Comparison of ENCODE assay signal across 7 mouse cellular contexts in the genomic region with DNA sequence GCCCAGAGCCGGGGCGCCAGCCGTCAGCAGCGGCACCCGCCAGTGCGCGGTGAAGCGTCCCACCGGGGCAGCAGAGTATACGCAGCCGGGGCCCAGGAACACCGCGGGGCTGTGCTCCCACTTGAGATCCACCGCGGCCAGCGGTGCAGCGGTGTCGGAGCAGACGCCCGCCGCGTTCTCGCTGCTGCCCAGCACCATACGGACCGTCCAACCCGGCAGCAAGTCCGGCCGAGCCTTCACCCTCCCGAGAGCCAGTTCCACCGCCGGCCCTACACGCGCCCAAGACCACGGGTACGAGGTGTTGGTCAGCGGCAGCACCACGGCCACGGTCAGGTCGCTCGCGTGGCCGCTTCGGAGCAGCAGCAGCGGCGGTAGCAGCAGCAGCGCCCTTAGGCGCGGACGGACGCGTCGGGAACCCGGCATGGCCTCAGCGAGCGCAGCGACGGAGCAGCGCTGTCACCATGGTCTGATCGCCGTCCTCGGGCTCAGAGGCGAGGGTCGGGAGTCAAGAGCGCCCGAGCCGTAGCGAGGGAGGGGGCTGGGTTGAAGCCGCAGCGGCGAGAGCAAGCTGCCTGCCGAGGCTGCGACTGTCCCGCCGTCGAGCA. TPM values are rescaled to one million over a fixed set of nuclear protein-coding genes. Genes with fewer than 3 reads are reported as not detected.
A peak's percentile ranks its signal among the peaks of the same experiment; 100 is the strongest.
DNase-seq lines count a peak whose midpoint lies in the region; ATAC-seq and TF ChIP-seq lines count a peak whose summit lies in the region.

No protein-coding gene starts in this region.

- peaks cover 21% of the 10 kb centered on the region for H3K4me1 ChIP-seq in E14TG2a.4 (replicated peaks; ENCODE audit: low read depth, low read length)
- H3K4me1 ChIP-seq in embryonic fibroblast, embryonic 13.5 days (ENCODE audit: control insufficient read depth, insufficient read depth, low read length): no peaks in the 10 kb centered on the region
- peaks cover 10% of the 10 kb centered on the region for H3K4me1 ChIP-seq in hindbrain, embryonic 16.5 days (ENCODE audit: control insufficient read depth, insufficient read depth, low read depth, low read length)
- H3K4me1 ChIP-seq in liver, postnatal 0 days (ENCODE audit: insufficient read depth): peaks cover 11% of the 10 kb centered on the region
- 0 out of 2 replicates have a peak, but pooled peaks cover 2% of the 10 kb centered on the region for H3K4me1 ChIP-seq in neural tube, embryonic 14.5 days (ENCODE audit: control insufficient read depth, insufficient read depth, low read length)

- no peak for TF ChIP-seq POLR2A in embryonic fibroblast, embryonic 13.5 days (IDR thresholded peaks at IDR 0.05; ENCODE audit: low read depth, low read length)

- peak; percentile 57 for ATAC-seq in hindbrain, embryonic 16.5 days
- peak; percentile 37 for ATAC-seq in liver, postnatal 0 days
- peak; percentile 59; the same call in 1 of the 2 replicates for ATAC-seq in neural tube, embryonic 14.5 days (ENCODE audit: low read depth)
- ATAC-seq in frontal cortex, adult (ENCODE audit: low TSS enrichment): no peak

- WGBS in hindbrain, embryonic 16.5 days: under 1% methylated on average over 75 of the region's 75 CpGs
- WGBS in liver, postnatal 0 days (ENCODE audit: insufficient replicate concordance): under 1% methylated on average over 75 of the region's 75 CpGs
- WGBS in neural tube, embryonic 14.5 days: under 1% methylated on average over 75 of the region's 75 CpGs

- peak overlapping the region; percentile 94 for H3K4me2 ChIP-seq in hindbrain, embryonic 16.5 days (ENCODE audit: low read length)
- H3K4me2 ChIP-seq in liver, postnatal 0 days (ENCODE audit: low read depth, low read length): peak overlapping the region; percentile 86
- H3K4me2 ChIP-seq in neural tube, embryonic 14.5 days (ENCODE audit: low read depth, low read length): peak overlapping the region; percentile 87

- H3K9ac ChIP-seq in hindbrain, embryonic 16.5 days (ENCODE audit: low read depth, low read length): peak overlapping the region; percentile 65
- H3K9ac ChIP-seq in liver, postnatal 0 days (replicated peaks): peak overlapping the region; percentile 59
- H3K9ac ChIP-seq in neural tube, embryonic 14.5 days (replicated peaks; ENCODE audit: low read depth, low read length): peak overlapping the region; percentile 46

- peaks cover 62% of the 10 kb centered on the region for H3K27me3 ChIP-seq in E14TG2a.4 (ENCODE audit: insufficient read depth, low read length)
- peaks cover 33% of the 10 kb centered on the region for H3K27me3 ChIP-seq in hindbrain, embryonic 16.5 days (replicated peaks; ENCODE audit: control insufficient read depth, insufficient read depth, low read length)
- H3K27me3 ChIP-seq in liver, postnatal 0 days (ENCODE audit: insufficient read depth, low read length): peaks cover 34% of the 10 kb centered on the region
- H3K27me3 ChIP-seq in neural tube, embryonic 14.5 days (ENCODE audit: control insufficient read depth, insufficient read depth, low read length): peaks cover 20% of the 10 kb centered on the region

- no peaks in the 10 kb centered on the region for H3K9me3 ChIP-seq in E14TG2a.4 (ENCODE audit: low read length)
- H3K9me3 ChIP-seq in hindbrain, embryonic 16.5 days (ENCODE audit: control insufficient read depth, low read length): 0 out of 2 replicates have a peak, but pooled peaks cover 2% of the 10 kb centered on the region
- no peaks in the 10 kb centered on the region for H3K9me3 ChIP-seq in liver, postnatal 0 days (ENCODE audit: low read length)
- H3K9me3 ChIP-seq in neural tube, embryonic 14.5 days (ENCODE audit: control insufficient read depth, low read length): no peaks in the 10 kb centered on the region

- peak; percentile 39 for DNase-seq in CD4-positive helper T cell, adult 2 months (ENCODE audit: low read depth, low spot score)
- peak; percentile 34 for DNase-seq in liver, postnatal 0 days

- peak overlapping the region; percentile 85 for H3K4me3 ChIP-seq in E14TG2a.4 (replicated peaks; ENCODE audit: low read length)
- peak overlapping the region; percentile 36 for H3K4me3 ChIP-seq in embryonic fibroblast, embryonic 13.5 days (ENCODE audit: insufficient read depth, low read length)
- H3K4me3 ChIP-seq in hindbrain, embryonic 16.5 days (ENCODE audit: low read length): peak overlapping the region; percentile 58
- H3K4me3 ChIP-seq in liver, postnatal 0 days (ENCODE audit: low read depth, low read length): peak overlapping the region; percentile 58
- H3K4me3 ChIP-seq in neural tube, embryonic 14.5 days (ENCODE audit: low read depth, low read length): peak overlapping the region; percentile 56

- H3K27ac ChIP-seq in embryonic fibroblast, embryonic 13.5 days (ENCODE audit: insufficient read depth, low read length): no peak overlapping the region
- no peak overlapping the region; the same call in 1 of the 2 replicates for H3K27ac ChIP-seq in hindbrain, embryonic 16.5 days (ENCODE audit: low read depth, low read length)
- H3K27ac ChIP-seq in liver, postnatal 0 days (ENCODE audit: low read depth): peak overlapping the region; percentile 55; the same call in 1 of the 2 replicates
- no peak overlapping the region for H3K27ac ChIP-seq in neural tube, embryonic 14.5 days (ENCODE audit: low read depth, low read length)

- TF ChIP-seq EP300 in liver, postnatal 0 days (IDR thresholded peaks at IDR 0.05; ENCODE audit: low read depth): no peak

- no peak for TF ChIP-seq CTCF in E14TG2a.4 (conservative IDR thresholded peaks at IDR 0.05; ENCODE audit: low read length)
- no peak for TF ChIP-seq CTCF in embryonic fibroblast, embryonic 13.5 days (IDR thresholded peaks at IDR 0.05; ENCODE audit: borderline replicate concordance, insufficient read depth, low read length)
- TF ChIP-seq CTCF in liver, postnatal 0 days (IDR thresholded peaks at IDR 0.05; ENCODE audit: low read depth): no peak

- no peaks in the 10 kb centered on the region for H3K36me3 ChIP-seq in E14TG2a.4 (ENCODE audit: insufficient read depth, low read length)
- no peaks in the 10 kb centered on the region for H3K36me3 ChIP-seq in hindbrain, embryonic 16.5 days (ENCODE audit: control insufficient read depth, insufficient read depth, low read length)
- H3K36me3 ChIP-seq in liver, postnatal 0 days (replicated peaks; ENCODE audit: insufficient read depth, low read length): no peaks in the 10 kb centered on the region
- H3K36me3 ChIP-seq in neural tube, embryonic 14.5 days (ENCODE audit: control insufficient read depth, insufficient read depth, low read length): no peaks in the 10 kb centered on the region

RNA-seq across cellular contexts. Expression of gene Npr1, which starts 0.5 kb away (rescaled TPM):
- 0.18 TPM in 1 of 2 replicates, not detected in the other for polyA plus RNA-seq in embryonic fibroblast, embryonic 13.5 days (2011; ENCODE audit: insufficient read length, low read depth, missing spikeins)
- polyA plus RNA-seq in hindbrain, embryonic 16.5 days (2015; fragmentation: Nextera tagmentation; extraction: Ambion mirVana): 3.1 and 3.2 TPM in 2 replicates
- polyA plus RNA-seq in liver, postnatal 0 days (2015; fragmentation: Nextera tagmentation; extraction: Ambion mirVana): 5.9 and 6.2 TPM in 2 replicates
- 1.4 and 4.0 TPM in 2 replicates for polyA plus RNA-seq in neural tube, embryonic 14.5 days (2014; fragmentation: Nextera tagmentation; extraction: Ambion mirVana)

RNA-seq across cellular contexts. Expression of gene Ilf2, which starts 10.7 kb away (rescaled TPM):
- polyA plus RNA-seq in embryonic fibroblast, embryonic 13.5 days (2011; ENCODE audit: insufficient read length, low read depth, missing spikeins): 82.1 and 97.0 TPM in 2 replicates
- polyA plus RNA-seq in hindbrain, embryonic 16.5 days (2015; fragmentation: Nextera tagmentation; extraction: Ambion mirVana): 224 and 229 TPM in 2 replicates
- polyA plus RNA-seq in liver, postnatal 0 days (2015; fragmentation: Nextera tagmentation; extraction: Ambion mirVana): 23.1 and 27.6 TPM in 2 replicates
- polyA plus RNA-seq in neural tube, embryonic 14.5 days (2014; fragmentation: Nextera tagmentation; extraction: Ambion mirVana): 262 and 269 TPM in 2 replicates

RNA-seq across cellular contexts. Expression of gene Snapin, which starts 25.6 kb away (rescaled TPM):
- 87.6 and 102 TPM in 2 replicates for polyA plus RNA-seq in embryonic fibroblast, embryonic 13.5 days (2011; ENCODE audit: insufficient read length, low read depth, missing spikeins)
- polyA plus RNA-seq in hindbrain, embryonic 16.5 days (2015; fragmentation: Nextera tagmentation; extraction: Ambion mirVana): 96.8 and 98.1 TPM in 2 replicates
- polyA plus RNA-seq in liver, postnatal 0 days (2015; fragmentation: Nextera tagmentation; extraction: Ambion mirVana): 23.6 and 24.2 TPM in 2 replicates
- 106 and 112 TPM in 2 replicates for polyA plus RNA-seq in neural tube, embryonic 14.5 days (2014; fragmentation: Nextera tagmentation; extraction: Ambion mirVana)

RNA-seq across cellular contexts. Expression of gene Ints3, which starts 31.8 kb away (rescaled TPM):
- polyA plus RNA-seq in embryonic fibroblast, embryonic 13.5 days (2011; ENCODE audit: insufficient read length, low read depth, missing spikeins): 39.5 and 40.0 TPM in 2 replicates
- polyA plus RNA-seq in hindbrain, embryonic 16.5 days (2015; fragmentation: Nextera tagmentation; extraction: Ambion mirVana): 27.8 and 30.3 TPM in 2 replicates
- polyA plus RNA-seq in liver, postnatal 0 days (2015; fragmentation: Nextera tagmentation; extraction: Ambion mirVana): 4.0 and 4.6 TPM in 2 replicates
- 30.1 and 35.2 TPM in 2 replicates for polyA plus RNA-seq in neural tube, embryonic 14.5 days (2014; fragmentation: Nextera tagmentation; extraction: Ambion mirVana)

RNA-seq across cellular contexts. Expression of gene Chtop, which starts 44.1 kb away (rescaled TPM):
- polyA plus RNA-seq in embryonic fibroblast, embryonic 13.5 days (2011; ENCODE audit: insufficient read length, low read depth, missing spikeins): 92.9 and 111 TPM in 2 replicates
- 161 and 164 TPM in 2 replicates for polyA plus RNA-seq in hindbrain, embryonic 16.5 days (2015; fragmentation: Nextera tagmentation; extraction: Ambion mirVana)
- 39.9 and 42.9 TPM in 2 replicates for polyA plus RNA-seq in liver, postnatal 0 days (2015; fragmentation: Nextera tagmentation; extraction: Ambion mirVana)
- 116 and 123 TPM in 2 replicates for polyA plus RNA-seq in neural tube, embryonic 14.5 days (2014; fragmentation: Nextera tagmentation; extraction: Ambion mirVana)
